Mouse (Mus musculus): ENCODE measurements around the gene Fras1.

DNA sequence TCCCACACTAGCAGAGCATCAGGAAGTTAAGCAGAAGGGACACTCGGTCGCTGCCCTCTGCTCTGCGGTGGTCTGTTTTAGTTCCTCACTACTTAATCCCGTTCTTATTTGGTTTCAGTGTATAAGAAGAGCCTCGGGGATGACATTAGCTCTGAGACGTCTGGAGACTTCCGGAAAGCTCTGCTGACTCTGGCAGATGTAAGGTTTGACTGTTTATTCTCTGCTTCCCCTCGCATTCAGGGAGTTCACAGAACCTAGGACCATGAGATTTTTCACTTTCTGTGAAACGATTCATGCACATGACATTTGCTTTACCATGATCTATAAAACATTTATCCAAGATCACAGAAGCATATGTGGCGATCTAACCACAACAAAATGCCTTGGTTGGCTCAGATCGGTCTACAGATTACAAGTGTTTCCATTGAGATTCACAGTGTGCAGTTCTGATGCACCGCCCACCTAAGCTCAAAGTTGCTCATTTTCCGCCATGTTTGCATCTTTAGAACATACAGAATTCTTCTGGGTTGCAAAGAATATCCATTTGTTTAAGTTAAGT is 451.1 kb downstream of the Fras1 start:
- TF ChIP-seq CTCF (IDR thresholded peaks at IDR 0.05; ENCODE audit: low read depth, low read length) (no peak), POLR2A (IDR thresholded peaks at IDR 0.05; ENCODE audit: borderline replicate concordance, low read depth, low read length) (no peak)
